Mouse (Mus musculus): ENCODE data around the gene Slbp. TPM values are rescaled to one million over a fixed set of nuclear protein-coding genes. Genes with fewer than 3 reads are reported as not detected.

Gene Slbp
- polyA plus RNA-seq, 1 experiment from 2014 or later: 270 TPM

- peaks cover 41% of the 10 kb centered on the region for H3K4me1 ChIP-seq (replicated peaks)
- H3K4me3 ChIP-seq (replicated peaks): peak overlapping the region; percentile 88
- H3K36me3 ChIP-seq (replicated peaks): no peaks in the 10 kb centered on the region
- H3K27ac ChIP-seq (replicated peaks): peak overlapping the region; percentile 92
- H3K27me3 ChIP-seq: no peaks in the 10 kb centered on the region
- H3K9me3 ChIP-seq (replicated peaks): no peaks in the 10 kb centered on the region
- peak overlapping the region; percentile 96 for H3K4me2 ChIP-seq
- peak; percentile 23 for ATAC-seq (ENCODE audit: insufficient read depth)
- H3K9ac ChIP-seq: peak overlapping the region; percentile 90
- 0% methylated on average over 24 of the region's 24 CpGs for WGBS (ENCODE audit: insufficient replicate concordance)
These were observed 23.5 kb downstream of the Slbp start for GRCm38 (mm10) chr5:33628820-33629300.

- Histone ChIP-seq H3K36me3 (replicated peaks) (no peaks in the 10 kb centered on the region), H3K27me3 (no peaks in the 10 kb centered on the region), H3K4me3 (replicated peaks) (peak overlapping the region; percentile 88), H3K4me2 (peak overlapping the region; percentile 96), H3K9me3 (replicated peaks) (no peaks in the 10 kb centered on the region), H3K4me1 (replicated peaks) (peaks cover 41% of the 10 kb centered on the region), H3K9ac (peak overlapping the region; percentile 48; the same call in 1 of the 2 replicates), H3K27ac (replicated peaks) (no peak overlapping the region)
- WGBS (ENCODE audit: insufficient replicate concordance): 23% methylated on average over 4 of the region's 4 CpGs
- no peak for ATAC-seq (ENCODE audit: insufficient read depth)
These were observed 24.4 kb downstream of the Slbp start for GRCm38 (mm10) chr5:33627968-33628367.

GRCm38 (mm10) chr5:33623766-33624165 is 28.6 kb downstream of the Slbp start:
- no peaks in the 10 kb centered on the region for H3K9me3 ChIP-seq (replicated peaks)
- H3K9ac ChIP-seq: no peak overlapping the region
- H3K4me3 ChIP-seq (replicated peaks): no peak overlapping the region
- H3K4me1 ChIP-seq (replicated peaks): peaks cover 17% of the 10 kb centered on the region
- H3K27me3 ChIP-seq: no peaks in the 10 kb centered on the region
- no peak for ATAC-seq (ENCODE audit: insufficient read depth)
- H3K4me2 ChIP-seq: no peak overlapping the region
- no peak overlapping the region for H3K27ac ChIP-seq (replicated peaks)
- 55% methylated on average over 3 of the region's 3 CpGs for WGBS (ENCODE audit: insufficient replicate concordance)
- H3K36me3 ChIP-seq (replicated peaks): 0 out of 2 replicates have a peak, but pooled peaks cover 3% of the 10 kb centered on the region

GRCm38 (mm10) chr5:33622671-33623070 is 29.7 kb downstream of the Slbp start:
- 83% methylated on average over 2 of the region's 2 CpGs for WGBS (ENCODE audit: insufficient replicate concordance)
- Histone ChIP-seq H3K27ac (replicated peaks) (no peak overlapping the region), H3K9ac (no peak overlapping the region), H3K9me3 (replicated peaks) (no peaks in the 10 kb centered on the region), H3K27me3 (no peaks in the 10 kb centered on the region), H3K36me3 (replicated peaks) (0 out of 2 replicates have a peak, but pooled peaks cover 3% of the 10 kb centered on the region), H3K4me1 (replicated peaks) (peaks cover 8% of the 10 kb centered on the region), H3K4me3 (replicated peaks) (no peak overlapping the region), H3K4me2 (no peak overlapping the region)
- no peak for ATAC-seq (ENCODE audit: insufficient read depth)

GRCm38 (mm10) chr5:33614391-33614790 is 38.0 kb downstream of the Slbp start:
- no peak for ATAC-seq (ENCODE audit: insufficient read depth)
- no peaks in the 10 kb centered on the region for H3K27me3 ChIP-seq
- H3K4me1 ChIP-seq (replicated peaks): no peaks in the 10 kb centered on the region
- H3K36me3 ChIP-seq (replicated peaks): peaks cover 18% of the 10 kb centered on the region; the same call in 1 of the 2 replicates
- 71% methylated on average over 6 of the region's 6 CpGs for WGBS (ENCODE audit: insufficient replicate concordance)
- no peak overlapping the region for H3K4me2 ChIP-seq
- no peak overlapping the region for H3K27ac ChIP-seq (replicated peaks)
- H3K9ac ChIP-seq: no peak overlapping the region
- no peak overlapping the region for H3K4me3 ChIP-seq (replicated peaks)
- no peaks in the 10 kb centered on the region for H3K9me3 ChIP-seq (replicated peaks)

GRCm38 (mm10) chr5:33611795-33612194 is 40.6 kb downstream of the Slbp start:
- Histone ChIP-seq H3K27me3 (no peaks in the 10 kb centered on the region), H3K4me2 (no peak overlapping the region), H3K4me1 (replicated peaks) (no peaks in the 10 kb centered on the region), H3K9me3 (replicated peaks) (no peaks in the 10 kb centered on the region), H3K9ac (no peak overlapping the region), H3K4me3 (replicated peaks) (no peak overlapping the region), H3K27ac (replicated peaks) (no peak overlapping the region), H3K36me3 (replicated peaks) (peaks cover 36% of the 10 kb centered on the region)
- ATAC-seq (ENCODE audit: insufficient read depth): no peak
- WGBS (ENCODE audit: insufficient replicate concordance): 63% methylated on average over 1 of the region's 1 CpGs

- peaks cover 39% of the 10 kb centered on the region for H3K36me3 ChIP-seq (replicated peaks)
- no peak for ATAC-seq (ENCODE audit: insufficient read depth)
- H3K4me3 ChIP-seq (replicated peaks): no peak overlapping the region
- 73% methylated on average over 1 of the region's 1 CpGs for WGBS (ENCODE audit: insufficient replicate concordance)
- no peaks in the 10 kb centered on the region for H3K27me3 ChIP-seq
- H3K4me1 ChIP-seq (replicated peaks): no peaks in the 10 kb centered on the region
- no peak overlapping the region for H3K4me2 ChIP-seq
- no peak overlapping the region for H3K9ac ChIP-seq
- no peaks in the 10 kb centered on the region for H3K9me3 ChIP-seq (replicated peaks)
- no peak overlapping the region for H3K27ac ChIP-seq (replicated peaks)
These were observed 43.1 kb downstream of the Slbp start for GRCm38 (mm10) chr5:33609226-33609625.

- Histone ChIP-seq H3K4me1 (replicated peaks) (no peaks in the 10 kb centered on the region), H3K36me3 (replicated peaks) (peaks cover 33% of the 10 kb centered on the region), H3K9me3 (replicated peaks) (no peaks in the 10 kb centered on the region), H3K27me3 (no peaks in the 10 kb centered on the region), H3K4me3 (replicated peaks) (no peak overlapping the region), H3K9ac (no peak overlapping the region), H3K27ac (replicated peaks) (no peak overlapping the region), H3K4me2 (no peak overlapping the region)
- WGBS (ENCODE audit: insufficient replicate concordance): 86% methylated on average over 15 of the region's 15 CpGs
- no peak for ATAC-seq (ENCODE audit: insufficient read depth)
These were observed 44.9 kb downstream of the Slbp start for GRCm38 (mm10) chr5:33607434-33607833.

- H3K9me3 ChIP-seq (replicated peaks): no peaks in the 10 kb centered on the region
- H3K36me3 ChIP-seq (replicated peaks): peaks cover 30% of the 10 kb centered on the region
These were observed 45.7 kb downstream of the Slbp start for GRCm38 (mm10) chr5:33606631-33607030.

GRCm38 (mm10) chr5:33605314-33605713 is 47.1 kb downstream of the Slbp start:
- 77% methylated on average over 5 of the region's 5 CpGs for WGBS (ENCODE audit: insufficient replicate concordance)

More at GRCm38 (mm10) chr5:33606631-33607030, 45.7 kb downstream of the Slbp start:
- no peaks in the 10 kb centered on the region for H3K27me3 ChIP-seq
- H3K4me3 ChIP-seq (replicated peaks): no peak overlapping the region
- 72% methylated on average over 7 of the region's 7 CpGs for WGBS (ENCODE audit: insufficient replicate concordance)
- H3K4me1 ChIP-seq (replicated peaks): no peaks in the 10 kb centered on the region
- no peak for ATAC-seq (ENCODE audit: insufficient read depth)
- H3K4me2 ChIP-seq: no peak overlapping the region
- H3K9ac ChIP-seq: no peak overlapping the region
- no peak overlapping the region for H3K27ac ChIP-seq (replicated peaks)

GRCm38 (mm10) chr5:33593620-33594019 is 58.8 kb downstream of the Slbp start:
- Histone ChIP-seq H3K27ac (replicated peaks) (no peak overlapping the region), H3K36me3 (replicated peaks) (no peaks in the 10 kb centered on the region), H3K4me1 (replicated peaks) (no peaks in the 10 kb centered on the region), H3K27me3 (no peaks in the 10 kb centered on the region), H3K4me3 (replicated peaks) (no peak overlapping the region), H3K9ac (no peak overlapping the region), H3K4me2 (no peak overlapping the region), H3K9me3 (replicated peaks) (no peaks in the 10 kb centered on the region)
- WGBS (ENCODE audit: insufficient replicate concordance): 31% methylated on average over 2 of the region's 2 CpGs
- ATAC-seq (ENCODE audit: insufficient read depth): no peak

More at GRCm38 (mm10) chr5:33605314-33605713, 47.1 kb downstream of the Slbp start:
- H3K9me3 ChIP-seq (replicated peaks): no peaks in the 10 kb centered on the region
- ATAC-seq (ENCODE audit: insufficient read depth): no peak
- H3K27me3 ChIP-seq: no peaks in the 10 kb centered on the region
- H3K27ac ChIP-seq (replicated peaks): no peak overlapping the region
- H3K4me3 ChIP-seq (replicated peaks): no peak overlapping the region
- no peaks in the 10 kb centered on the region for H3K4me1 ChIP-seq (replicated peaks)
- H3K4me2 ChIP-seq: no peak overlapping the region
- H3K9ac ChIP-seq: no peak overlapping the region
- peaks cover 42% of the 10 kb centered on the region for H3K36me3 ChIP-seq (replicated peaks)

All from liver, embryonic 15.5 days (tissue).